Mouse (Mus musculus): ENCODE results near the gene Abca3. TPM values are rescaled to one million over a fixed set of nuclear protein-coding genes. Genes with fewer than 3 reads are reported as not detected.

Abca3 gene
- polyA plus RNA-seq, 1 experiment from 2014 or later, result 16.3 TPM

GRCm38 (mm10) chr17:24391149-24391548, 39.4 kb downstream of the Abca3 start:
- Histone ChIP-seq H3K9ac (replicated peaks; ENCODE audit: low read depth, low read length) (no peak overlapping the region), H3K4me3 (ENCODE audit: low read depth, low read length) (no peak overlapping the region), H3K27me3 (ENCODE audit: control insufficient read depth, insufficient read depth, low read length) (no peaks in the 10 kb centered on the region), H3K4me1 (ENCODE audit: control insufficient read depth, insufficient read depth, low read length) (no peaks in the 10 kb centered on the region), H3K4me2 (replicated peaks; ENCODE audit: low read depth, low read length) (no peak overlapping the region), H3K9me3 (ENCODE audit: control insufficient read depth, low read depth, low read length) (no peaks in the 10 kb centered on the region), H3K27ac (ENCODE audit: low read length) (no peak overlapping the region), H3K36me3 (ENCODE audit: control insufficient read depth, insufficient read depth, low read length) (no peaks in the 10 kb centered on the region)
- WGBS, result 63% methylated on average over 8 of the region's 8 CpGs
- no peak for ATAC-seq (ENCODE audit: insufficient number of reproducible peaks, insufficient read depth, low FRiP score, low read depth)

DNA sequence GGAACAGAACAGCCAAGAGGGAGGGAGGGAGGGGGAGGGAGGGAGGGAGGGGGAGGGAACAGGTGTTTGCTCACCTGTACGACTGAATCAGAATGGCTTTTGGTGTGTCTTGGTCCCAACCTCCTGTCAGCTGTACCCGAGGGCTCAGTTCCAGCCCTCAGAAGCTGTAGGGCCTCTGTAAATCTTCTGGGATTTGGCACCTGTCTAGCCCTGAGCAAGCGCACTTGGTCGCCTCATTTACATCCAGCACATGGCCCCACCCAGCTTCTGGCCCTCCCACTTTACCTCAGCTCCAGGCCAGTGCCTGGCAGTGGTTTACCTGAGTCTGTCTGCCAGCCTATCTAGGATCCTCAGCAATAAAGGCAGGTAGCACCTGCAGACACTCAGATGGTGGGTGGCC, 41.8 kb downstream of the Abca3 start:
- ATAC-seq (ENCODE audit: insufficient number of reproducible peaks, insufficient read depth, low FRiP score, low read depth), result peak; percentile 80
- H3K4me1 ChIP-seq (ENCODE audit: control insufficient read depth, insufficient read depth, low read length), result no peaks in the 10 kb centered on the region
- no peaks in the 10 kb centered on the region for H3K9me3 ChIP-seq (ENCODE audit: control insufficient read depth, low read depth, low read length)
- H3K4me3 ChIP-seq (ENCODE audit: low read depth, low read length), result no peak overlapping the region
- WGBS, result 27% methylated on average over 4 of the region's 4 CpGs
- no peak overlapping the region for H3K27ac ChIP-seq (ENCODE audit: low read length)
- no peaks in the 10 kb centered on the region for H3K27me3 ChIP-seq (ENCODE audit: control insufficient read depth, insufficient read depth, low read length)
- H3K4me2 ChIP-seq (replicated peaks; ENCODE audit: low read depth, low read length), result no peak overlapping the region
- no peak overlapping the region for H3K9ac ChIP-seq (replicated peaks; ENCODE audit: low read depth, low read length)
- H3K36me3 ChIP-seq (ENCODE audit: control insufficient read depth, insufficient read depth, low read length), result no peaks in the 10 kb centered on the region

DNA sequence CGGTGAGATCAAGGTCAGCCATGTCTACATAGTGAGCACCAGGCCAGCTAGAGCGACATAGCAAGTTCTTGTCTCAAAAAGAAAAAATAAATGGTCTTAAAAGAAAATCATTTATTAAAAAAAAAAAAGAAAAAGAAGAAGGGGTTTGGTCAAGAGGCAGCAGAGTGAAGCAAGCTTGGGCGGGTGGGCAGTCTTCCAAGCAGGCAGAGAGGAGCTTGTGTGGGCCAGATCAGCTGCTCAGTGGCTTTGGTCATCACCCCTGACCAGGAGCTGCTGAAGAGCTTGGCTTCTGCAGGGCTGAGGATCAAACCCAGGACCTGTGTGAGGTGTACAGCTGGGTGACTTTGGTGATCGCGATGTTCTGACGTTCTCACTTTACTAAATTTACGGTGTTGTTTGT, 42.7 kb downstream of the Abca3 start:
- H3K9ac ChIP-seq (replicated peaks; ENCODE audit: low read depth, low read length), result no peak overlapping the region
- H3K4me2 ChIP-seq (replicated peaks; ENCODE audit: low read depth, low read length), result no peak overlapping the region
- H3K4me1 ChIP-seq (ENCODE audit: control insufficient read depth, insufficient read depth, low read length), result no peaks in the 10 kb centered on the region
- H3K27ac ChIP-seq (ENCODE audit: low read length), result no peak overlapping the region
- no peak for ATAC-seq (ENCODE audit: insufficient number of reproducible peaks, insufficient read depth, low FRiP score, low read depth)
- no peaks in the 10 kb centered on the region for H3K36me3 ChIP-seq (ENCODE audit: control insufficient read depth, insufficient read depth, low read length)
- H3K27me3 ChIP-seq (ENCODE audit: control insufficient read depth, insufficient read depth, low read length), result no peaks in the 10 kb centered on the region
- WGBS, result 80% methylated on average over 7 of the region's 7 CpGs
- no peak overlapping the region for H3K4me3 ChIP-seq (ENCODE audit: low read depth, low read length)
- H3K9me3 ChIP-seq (ENCODE audit: control insufficient read depth, low read depth, low read length), result no peaks in the 10 kb centered on the region

DNA sequence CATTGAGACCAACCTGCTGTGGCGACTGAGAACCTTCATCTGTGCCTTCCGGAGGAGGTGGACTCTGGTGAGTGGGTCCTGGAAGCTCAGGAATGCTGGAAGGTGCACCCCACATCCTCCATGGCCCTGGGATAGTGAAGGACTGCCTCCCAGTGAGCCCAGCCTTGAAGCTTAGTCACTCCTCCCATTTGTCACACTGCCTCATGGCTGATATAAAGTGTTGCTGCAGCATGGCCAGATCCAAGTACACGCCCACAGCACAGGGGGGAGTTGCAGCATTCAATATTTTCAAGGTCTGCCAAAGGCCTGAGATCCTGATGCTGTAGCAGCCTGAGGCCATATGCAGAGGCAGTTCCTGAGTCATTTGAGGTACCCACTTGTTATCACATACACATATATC, 50.6 kb downstream of the Abca3 start:
- H3K4me3 ChIP-seq (ENCODE audit: low read depth, low read length), result no peak overlapping the region
- no peak overlapping the region for H3K9ac ChIP-seq (replicated peaks; ENCODE audit: low read depth, low read length)
- WGBS, result 66% methylated on average over 3 of the region's 3 CpGs
- H3K27ac ChIP-seq (ENCODE audit: low read length), result no peak overlapping the region
- no peaks in the 10 kb centered on the region for H3K27me3 ChIP-seq (ENCODE audit: control insufficient read depth, insufficient read depth, low read length)
- peaks cover 9% of the 10 kb centered on the region for H3K36me3 ChIP-seq (ENCODE audit: control insufficient read depth, insufficient read depth, low read length)
- H3K4me1 ChIP-seq (ENCODE audit: control insufficient read depth, insufficient read depth, low read length), result no peaks in the 10 kb centered on the region
- ATAC-seq (ENCODE audit: insufficient number of reproducible peaks, insufficient read depth, low FRiP score, low read depth), result peak; percentile 46; the same call in 1 of the 2 replicates
- no peaks in the 10 kb centered on the region for H3K9me3 ChIP-seq (ENCODE audit: control insufficient read depth, low read depth, low read length)
- H3K4me2 ChIP-seq (replicated peaks; ENCODE audit: low read depth, low read length), result no peak overlapping the region

- H3K4me2 ChIP-seq (replicated peaks; ENCODE audit: low read depth, low read length), result no peak overlapping the region
- no peak overlapping the region for H3K4me3 ChIP-seq (ENCODE audit: low read depth, low read length)
- no peaks in the 10 kb centered on the region for H3K27me3 ChIP-seq (ENCODE audit: control insufficient read depth, insufficient read depth, low read length)
- 87% methylated on average over 12 of the region's 12 CpGs for WGBS
- no peak overlapping the region for H3K9ac ChIP-seq (replicated peaks; ENCODE audit: low read depth, low read length)
- peaks cover 20% of the 10 kb centered on the region for H3K36me3 ChIP-seq (ENCODE audit: control insufficient read depth, insufficient read depth, low read length)
- H3K4me1 ChIP-seq (ENCODE audit: control insufficient read depth, insufficient read depth, low read length), result no peaks in the 10 kb centered on the region
- H3K27ac ChIP-seq (ENCODE audit: low read length), result no peak overlapping the region
- no peak for ATAC-seq (ENCODE audit: insufficient number of reproducible peaks, insufficient read depth, low FRiP score, low read depth)
- H3K9me3 ChIP-seq (ENCODE audit: control insufficient read depth, low read depth, low read length), result no peaks in the 10 kb centered on the region
Observed at GRCm38 (mm10) chr17:24407116-24407803, 55.5 kb downstream of the Abca3 start.

GRCm38 (mm10) chr17:24413557-24414211, 61.9 kb downstream of the Abca3 start:
- peaks cover 35% of the 10 kb centered on the region for H3K36me3 ChIP-seq (ENCODE audit: control insufficient read depth, insufficient read depth, low read length)
- ATAC-seq (ENCODE audit: insufficient number of reproducible peaks, insufficient read depth, low FRiP score, low read depth), result peak; percentile 16; the same call in 1 of the 2 replicates
- H3K9me3 ChIP-seq (ENCODE audit: control insufficient read depth, low read depth, low read length), result no peaks in the 10 kb centered on the region
- peak overlapping the region; percentile 97 for H3K4me3 ChIP-seq (ENCODE audit: low read depth, low read length)
- peak overlapping the region; percentile 83 for H3K27ac ChIP-seq (ENCODE audit: low read length)
- peak overlapping the region; percentile 43; the same call in 1 of the 2 replicates for H3K9ac ChIP-seq (replicated peaks; ENCODE audit: low read depth, low read length)
- H3K4me2 ChIP-seq (replicated peaks; ENCODE audit: low read depth, low read length), result peak overlapping the region; percentile 68
- 30% methylated on average over 22 of the region's 22 CpGs for WGBS
- H3K27me3 ChIP-seq (ENCODE audit: control insufficient read depth, insufficient read depth, low read length), result no peaks in the 10 kb centered on the region
- peaks cover 17% of the 10 kb centered on the region for H3K4me1 ChIP-seq (ENCODE audit: control insufficient read depth, insufficient read depth, low read length)

DNA sequence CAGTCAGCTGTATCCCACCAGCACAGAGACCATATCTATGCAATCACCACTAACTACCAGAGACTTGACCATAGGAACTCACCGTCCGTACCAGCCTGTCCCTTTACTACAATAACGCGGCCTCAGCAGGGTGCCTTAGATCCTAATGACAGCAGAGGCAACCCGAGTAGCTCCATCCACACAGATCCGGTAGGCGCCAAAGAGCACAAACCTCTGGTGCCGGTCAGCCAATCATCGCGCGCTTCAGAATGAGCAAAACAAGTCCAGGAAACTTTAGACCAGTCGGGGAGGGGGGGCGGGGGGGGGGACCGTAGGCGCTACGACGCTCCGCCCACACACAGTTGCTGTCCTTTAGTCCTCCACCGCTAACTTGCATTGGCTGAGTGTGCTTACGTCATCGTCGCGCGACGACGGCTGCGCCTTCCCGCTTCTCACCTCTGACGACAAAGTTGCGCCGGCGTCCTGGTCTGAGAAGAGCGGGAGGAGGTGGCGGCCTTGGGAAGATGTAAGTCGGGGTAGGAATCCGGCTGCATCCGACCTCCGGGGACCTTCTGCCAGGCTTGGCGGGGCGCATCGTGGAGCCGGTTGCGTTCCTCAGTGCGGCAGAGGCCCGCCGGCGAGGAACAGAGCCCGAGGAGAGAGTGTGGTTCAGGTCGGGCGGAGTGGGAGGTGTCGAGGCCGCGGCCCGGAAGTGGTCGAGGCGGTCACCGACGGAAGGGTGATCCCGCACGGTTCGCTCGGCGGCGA, 62.7 kb downstream of the Abca3 start, which contains the start of gene Rnps1:
Gene Rnps1 (plus strand): TSS at position 336 of the 747 bp plus-strand sequence.
- Histone ChIP-seq H3K4me2 (replicated peaks; ENCODE audit: low read depth, low read length) (peak within 1 kb of the TSS; percentile 97), H3K9me3 (ENCODE audit: control insufficient read depth, low read depth, low read length) (no peaks in the 10 kb centered on the region), H3K36me3 (ENCODE audit: control insufficient read depth, insufficient read depth, low read length) (peaks cover 37% of the 10 kb centered on the region), H3K9ac (replicated peaks; ENCODE audit: low read depth, low read length) (peak within 1 kb of the TSS; percentile 95), H3K4me3 (ENCODE audit: low read depth, low read length) (peak within 1 kb of the TSS; percentile 97), H3K27ac (ENCODE audit: low read length) (peak within 1 kb of the TSS; percentile 92), H3K27me3 (ENCODE audit: control insufficient read depth, insufficient read depth, low read length) (no peaks in the 10 kb centered on the region), H3K4me1 (ENCODE audit: control insufficient read depth, insufficient read depth, low read length) (peaks cover 17% of the 10 kb centered on the region)
- WGBS, result under 1% methylated on average over 58 of the region's 64 CpGs
- peak; percentile 95 for ATAC-seq (ENCODE audit: insufficient number of reproducible peaks, insufficient read depth, low FRiP score, low read depth)

DNA sequence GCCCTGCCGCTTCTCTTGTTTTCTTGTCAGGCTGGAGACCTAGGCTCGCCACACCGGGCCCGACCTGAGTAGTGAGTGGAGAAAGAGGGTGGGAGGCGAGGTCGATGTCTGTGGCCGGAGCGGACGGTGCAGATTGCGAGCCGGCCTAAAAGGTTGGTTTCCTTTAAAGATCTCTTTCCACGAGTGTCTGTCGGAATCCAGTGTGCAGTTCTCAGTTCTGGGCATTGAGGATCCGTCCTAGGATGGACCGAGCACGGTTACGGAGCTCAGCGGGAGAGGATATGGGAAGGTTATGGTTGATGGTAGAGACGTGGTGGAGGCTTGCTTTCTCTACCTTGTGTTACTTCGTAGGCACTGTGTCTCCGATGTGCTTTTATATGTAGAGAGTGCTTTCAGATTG, 63.3 kb downstream of the Abca3 start:
- ATAC-seq (ENCODE audit: insufficient number of reproducible peaks, insufficient read depth, low FRiP score, low read depth), result no peak
- H3K36me3 ChIP-seq (ENCODE audit: control insufficient read depth, insufficient read depth, low read length), result peaks cover 39% of the 10 kb centered on the region

More for the DNA sequence above, 63.3 kb downstream of the Abca3 start:
- H3K9ac ChIP-seq (replicated peaks; ENCODE audit: low read depth, low read length), result peak overlapping the region; percentile 95
- peak overlapping the region; percentile 97 for H3K4me2 ChIP-seq (replicated peaks; ENCODE audit: low read depth, low read length)
- H3K4me1 ChIP-seq (ENCODE audit: control insufficient read depth, insufficient read depth, low read length), result peaks cover 17% of the 10 kb centered on the region
- H3K9me3 ChIP-seq (ENCODE audit: control insufficient read depth, low read depth, low read length), result no peaks in the 10 kb centered on the region
- peak overlapping the region; percentile 92 for H3K27ac ChIP-seq (ENCODE audit: low read length)
- H3K4me3 ChIP-seq (ENCODE audit: low read depth, low read length), result peak overlapping the region; percentile 97
- WGBS, result 0% methylated on average over 21 of the region's 21 CpGs
- no peaks in the 10 kb centered on the region for H3K27me3 ChIP-seq (ENCODE audit: control insufficient read depth, insufficient read depth, low read length)

All from stomach, embryonic 14.5 days (tissue).